ENCODE assay signal across 18 mouse cellular contexts in the genomic region with DNA sequence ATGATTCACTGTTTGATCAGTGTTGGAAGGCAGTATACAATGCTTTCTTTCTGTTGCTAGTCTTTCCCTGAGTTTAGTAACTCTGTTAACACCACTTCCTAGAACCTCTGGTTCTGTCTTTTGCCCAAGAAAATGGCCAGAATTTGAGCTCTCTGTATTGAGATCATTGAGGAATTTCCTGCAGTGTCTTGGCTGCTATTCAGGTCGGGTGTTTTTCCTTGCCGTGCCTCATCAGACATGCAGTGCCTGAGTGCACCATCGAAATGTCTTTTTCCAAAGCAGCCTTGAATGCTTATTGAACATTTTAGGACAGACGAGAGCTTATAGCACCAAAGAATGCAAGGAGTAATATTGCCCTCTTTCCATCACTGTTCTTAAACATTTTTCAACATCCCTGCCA.
A peak's percentile ranks its signal among the peaks of the same experiment; 100 is the strongest.
DNase-seq lines count a peak whose midpoint lies in the region; ATAC-seq and TF ChIP-seq lines count a peak whose summit lies in the region.
"Had no signal": no experiment of that assay in that cellular context is flagged by ENCODE, and none has a peak within 500 bp of the region (broad histone marks: within the 10 kb centered on the region; RNA-seq: fewer than 3 reads in every experiment).

No protein-coding gene starts in this region.

- no peak overlapping the region for H3K9ac ChIP-seq in embryonic facial prominence, embryonic 14.5 days (ENCODE audit: low read depth, low read length)
- H3K9ac ChIP-seq: embryonic facial prominence, embryonic 13.5 days; forebrain, embryonic 12.5 days; intestine, embryonic 15.5 days; liver, embryonic 14.5 days; midbrain, embryonic 12.5 days had no signal

- DNase-seq in embryonic facial prominence, embryonic 14.5 days (ENCODE audit: low spot score): peak; percentile 38
- DNase-seq in embryonic facial prominence, embryonic 10.5 days (ENCODE audit: low spot score): no peak
- no peak for DNase-seq in layer of hippocampus, adult 2 months (ENCODE audit: low spot score in 2 of 2)
- no peak for DNase-seq in layer of hippocampus, postnatal 10 days (ENCODE audit: low spot score in 2 of 2)
- DNase-seq in cerebellum, adult 11 months: peak; percentile 12
- DNase-seq in cerebellum, postnatal 25 days: peak; percentile 34 to 65
- DNase-seq in heart, postnatal 25 days (ENCODE audit: low spot score): no peak
- no peak for DNase-seq in ovary, adult 18-20 months (ENCODE audit: low spot score)
- DNase-seq: heart, adult 11 months; kidney, postnatal 4 days; lung, postnatal 4 days; right cerebral cortex, postnatal 25 days; thymus, postnatal 25 days had no signal

- 0 out of 2 replicates have a peak overlapping the region, but pooled peaks have one; percentile 18 for H3K27ac ChIP-seq in embryonic facial prominence, embryonic 14.5 days (replicated peaks; ENCODE audit: low read depth, low read length)
- no peak overlapping the region for H3K27ac ChIP-seq in embryonic facial prominence, embryonic 10.5 days (replicated peaks)
- 0 out of 2 replicates have a peak overlapping the region, but pooled peaks have one; percentile 3 for H3K27ac ChIP-seq in layer of hippocampus, adult 2 months
- H3K27ac ChIP-seq: embryonic facial prominence, embryonic 13.5 days; forebrain, embryonic 12.5 days; intestine, embryonic 15.5 days; liver, embryonic 14.5 days; midbrain, embryonic 12.5 days had no signal

- TF ChIP-seq CTCF in layer of hippocampus, adult 2 months (conservative IDR thresholded peaks at IDR 0.05): no peak

- H3K4me1 ChIP-seq in embryonic facial prominence, embryonic 14.5 days (ENCODE audit: control insufficient read depth, insufficient read depth, low read length): no peaks in the 10 kb centered on the region
- H3K4me1 ChIP-seq in embryonic facial prominence, embryonic 10.5 days: no peaks in the 10 kb centered on the region
- H3K4me1 ChIP-seq: embryonic facial prominence, embryonic 13.5 days; forebrain, embryonic 12.5 days; intestine, embryonic 15.5 days; midbrain, embryonic 12.5 days had no signal

- no peaks in the 10 kb centered on the region for H3K27me3 ChIP-seq in embryonic facial prominence, embryonic 14.5 days (replicated peaks; ENCODE audit: control insufficient read depth, insufficient read depth, low read length)
- H3K27me3 ChIP-seq in embryonic facial prominence, embryonic 10.5 days (replicated peaks; ENCODE audit: low read depth, poor library complexity, severe bottlenecking): no peaks in the 10 kb centered on the region
- H3K27me3 ChIP-seq: embryonic facial prominence, embryonic 13.5 days; forebrain, embryonic 12.5 days; intestine, embryonic 15.5 days; midbrain, embryonic 12.5 days had no signal

- no peak overlapping the region for H3K4me2 ChIP-seq in embryonic facial prominence, embryonic 14.5 days (ENCODE audit: low read depth, low read length)
- H3K4me2 ChIP-seq: embryonic facial prominence, embryonic 13.5 days; forebrain, embryonic 12.5 days; intestine, embryonic 15.5 days; midbrain, embryonic 12.5 days had no signal

- H3K4me3 ChIP-seq in embryonic facial prominence, embryonic 14.5 days (ENCODE audit: low read depth, low read length): no peak overlapping the region
- H3K4me3 ChIP-seq in embryonic facial prominence, embryonic 10.5 days: no peak overlapping the region
- no peak overlapping the region for H3K4me3 ChIP-seq in layer of hippocampus, adult 2 months
- H3K4me3 ChIP-seq: embryonic facial prominence, embryonic 13.5 days; forebrain, embryonic 12.5 days; intestine, embryonic 15.5 days; midbrain, embryonic 12.5 days had no signal

- 0 out of 2 replicates have a peak, but pooled peaks cover under 1% of the 10 kb centered on the region for H3K9me3 ChIP-seq in embryonic facial prominence, embryonic 14.5 days (ENCODE audit: control insufficient read depth, low read length)
- no peaks in the 10 kb centered on the region for H3K9me3 ChIP-seq in embryonic facial prominence, embryonic 10.5 days
- H3K9me3 ChIP-seq: embryonic facial prominence, embryonic 13.5 days; forebrain, embryonic 12.5 days; intestine, embryonic 15.5 days; midbrain, embryonic 12.5 days had no signal

- peaks cover 13% of the 10 kb centered on the region; the same call in 1 of the 2 replicates for H3K36me3 ChIP-seq in embryonic facial prominence, embryonic 14.5 days (ENCODE audit: control insufficient read depth, insufficient read depth, low read length)
- H3K36me3 ChIP-seq in embryonic facial prominence, embryonic 10.5 days (replicated peaks): peaks cover 8% of the 10 kb centered on the region
- H3K36me3 ChIP-seq: forebrain, embryonic 12.5 days; intestine, embryonic 15.5 days; midbrain, embryonic 12.5 days had no signal

- WGBS in embryonic facial prominence, embryonic 14.5 days: 61% methylated on average over 4 of the region's 4 CpGs
- 77% methylated on average over 4 of the region's 4 CpGs for WGBS in embryonic facial prominence, embryonic 10.5 days

- intact Hi-C loops in heart, postnatal 25 days (cut with DNase I): no loop called here

- no peak for ATAC-seq in embryonic facial prominence, embryonic 14.5 days (ENCODE audit: low read depth)
- ATAC-seq: intestine, embryonic 15.5 days had no signal

Comparison
In these comparisons a context has a peak if more than half of its experiments do, and no peak if none do; other contexts are left out.
1. DNase-seq: peak in embryonic facial prominence, embryonic 14.5 days (single experiment), cerebellum, adult 11 months (single experiment) and cerebellum, postnatal 25 days (2 of 2); none in embryonic facial prominence, embryonic 10.5 days (single experiment), layer of hippocampus, adult 2 months (0 of 2), layer of hippocampus, postnatal 10 days (0 of 2), heart, postnatal 25 days (single experiment) and ovary, adult 18-20 months (single experiment).